Mouse (Mus musculus) heart, adult 2 months (tissue): ENCODE data around the gene Trafd1.

Experiments
- CTCF ChIP-seq: fragments of 200-600 bp; IDR thresholded peaks from 2 replicates; pipeline ENCODE4 v1.8.1; 2022; ENCODE audit warnings: antibody characterized with exemption, mild to moderate bottlenecking, moderate library complexity
- EP300 ChIP-seq: fragments of 200-500 bp; IDR thresholded peaks from 2 replicates; pipeline ENCODE4 v1.6.1; 2011; ENCODE audit warnings: low read depth, low read length, control low read depth; ENCODE audit not compliant: insufficient read depth
- POLR2A ChIP-seq: fragments of 200-500 bp; IDR thresholded peaks from 2 replicates; pipeline ENCODE4 v1.6.1; 2011; ENCODE audit warnings: mild to moderate bottlenecking, low read depth, low read length, control low read depth; ENCODE audit not compliant: insufficient read depth

- TF ChIP-seq CTCF (no peak), EP300 (no peak), POLR2A (no peak)
Measured at GRCm38 (mm10) chr5:121395621-121396020, 10.2 kb upstream of the Trafd1 start.
